Mouse (Mus musculus) kidney, embryonic 15.5 days (tissue): ENCODE results near the gene Gkn1. TPM values are rescaled to one million over a fixed set of nuclear protein-coding genes. Genes with fewer than 3 reads are reported as not detected.
A peak's percentile ranks its signal among the peaks of the same experiment; 100 is the strongest.

Experiments
- ATAC-seq: fragments of 200-750 bp; cut with Nextera tagmentation; replicated peaks from 2 replicates; pipeline ENCODE4 v1.8.0; 2017; ENCODE audit warnings: moderate TSS enrichment; ENCODE audit not compliant: low FRiP score
- H3K27ac ChIP-seq: fragments of 300-500 bp; sonication (generic); 2 replicates; pipeline ENCODE4 v1.5.1; 2015; ENCODE audit warnings: mild to moderate bottlenecking, inconsistent platforms
- H3K27me3 ChIP-seq: fragments of 300-500 bp; sonication (generic); 2 replicates; pipeline ENCODE4 v1.6.1; 2015; ENCODE audit warnings: inconsistent platforms
- H3K36me3 ChIP-seq: fragments of 300-500 bp; sonication (generic); 2 replicates; pipeline ENCODE4 v1.6.1; 2015; ENCODE audit warnings: inconsistent platforms
- H3K4me1 ChIP-seq: fragments of 300-500 bp; sonication (generic); 2 replicates; pipeline ENCODE4 v1.6.1; 2015; ENCODE audit warnings: inconsistent platforms
- H3K4me2 ChIP-seq: fragments of 300-500 bp; sonication (generic); 2 replicates; pipeline ENCODE4 v1.6.1; 2015; ENCODE audit warnings: moderate library complexity, mild to moderate bottlenecking, inconsistent platforms
- H3K4me3 ChIP-seq: fragments of 300-500 bp; sonication (generic); replicated peaks from 2 replicates; pipeline ENCODE4 v1.5.1; 2015; ENCODE audit warnings: mild to moderate bottlenecking, inconsistent platforms
- H3K9ac ChIP-seq: fragments of 300-500 bp; sonication (generic); 2 replicates; pipeline ENCODE4 v1.6.1; 2015; ENCODE audit warnings: mild to moderate bottlenecking, inconsistent platforms
- H3K9me3 ChIP-seq: fragments of 300-500 bp; sonication (generic); replicated peaks from 2 replicates; pipeline ENCODE4 v1.6.1; 2016; ENCODE audit warnings: inconsistent platforms
- WGBS: fragments of 180-500 bp; shearing (Covaris S2); methylation state at CpG from one replicate; pipeline ENCODE4 v1.1.7; 2015; ENCODE audit warnings: mixed read lengths; 5-methylcytosine and 5-hydroxymethylcytosine counted together
- polyA plus RNA-seq: library from polyadenylated mRNA; unstranded; fragments of >200 nt; fragmentation: Nextera tagmentation; extraction: Ambion mirVana; gene quantifications from 2 replicates; pipeline ENCODE4 v1.2.1, GENCODE M21; 2015

Gene Gkn1
- polyA plus RNA-seq = not detected in 2 replicates

DNA sequence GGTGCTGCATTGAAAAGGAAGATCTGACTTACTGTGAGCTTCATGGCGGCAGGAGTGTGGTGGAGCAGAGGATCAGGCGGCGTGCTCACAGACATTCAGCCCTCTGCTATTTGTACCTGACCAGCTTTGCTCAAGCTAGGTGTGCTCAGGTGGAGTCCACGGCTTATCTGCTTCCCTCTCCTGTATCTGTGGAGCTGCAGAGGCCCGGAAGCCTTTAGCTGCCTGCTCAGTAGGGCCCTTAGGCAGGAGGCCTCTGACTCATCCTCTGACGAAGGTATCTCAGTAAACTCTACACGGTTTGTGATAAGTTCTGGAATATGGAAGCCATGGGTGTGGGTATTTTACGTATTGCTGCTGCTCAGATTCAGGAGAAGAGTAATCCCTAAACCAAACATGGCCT is at the start of gene Gkn1:
Gene Gkn1 (minus strand): TSS at position 114 of the 400 bp plus-strand sequence.
- Histone ChIP-seq H3K9me3 (no peaks in the 10 kb centered on the region), H3K4me1 (no peaks in the 10 kb centered on the region), H3K9ac (no peak within 1 kb of the TSS), H3K36me3 (no peaks in the 10 kb centered on the region), H3K27ac (no peak within 1 kb of the TSS), H3K4me2 (no peak within 1 kb of the TSS), H3K4me3 (no peak within 1 kb of the TSS), H3K27me3 (no peaks in the 10 kb centered on the region)
- no peak for ATAC-seq
- 91% methylated on average over 8 of the region's 8 CpGs for WGBS

- H3K9me3 ChIP-seq = no peaks in the 10 kb centered on the region
- H3K36me3 ChIP-seq = no peaks in the 10 kb centered on the region
- no peak overlapping the region for H3K4me3 ChIP-seq
- H3K27me3 ChIP-seq = 0 out of 2 replicates have a peak, but pooled peaks cover 2% of the 10 kb centered on the region
- no peak overlapping the region for H3K27ac ChIP-seq
- 53% methylated on average over 4 of the region's 4 CpGs for WGBS
- H3K9ac ChIP-seq = no peak overlapping the region
- H3K4me2 ChIP-seq = no peak overlapping the region
- ATAC-seq = no peak
- H3K4me1 ChIP-seq = 0 out of 2 replicates have a peak, but pooled peaks cover 6% of the 10 kb centered on the region
Measured at GRCm38 (mm10) chr6:87399886-87400566, 49.3 kb upstream of the Gkn1 start.

- H3K36me3 ChIP-seq = no peaks in the 10 kb centered on the region
- 2% methylated on average over 5 of the region's 5 CpGs for WGBS
- H3K9ac ChIP-seq = no peak overlapping the region
- H3K4me1 ChIP-seq = peaks cover 14% of the 10 kb centered on the region; the same call in 1 of the 2 replicates
- no peak overlapping the region for H3K4me2 ChIP-seq
- 0 out of 2 replicates have a peak, but pooled peaks cover 2% of the 10 kb centered on the region for H3K27me3 ChIP-seq
- H3K27ac ChIP-seq = no peak overlapping the region
- no peaks in the 10 kb centered on the region for H3K9me3 ChIP-seq
- no peak for ATAC-seq
- no peak overlapping the region for H3K4me3 ChIP-seq
Measured at GRCm38 (mm10) chr6:87399137-87399536, 48.4 kb upstream of the Gkn1 start.

- Histone ChIP-seq H3K36me3 (no peaks in the 10 kb centered on the region), H3K4me1 (peaks cover 24% of the 10 kb centered on the region), H3K4me3 (no peak overlapping the region), H3K9ac (no peak overlapping the region), H3K4me2 (no peak overlapping the region), H3K27me3 (peaks cover 2% of the 10 kb centered on the region; the same call in 1 of the 2 replicates), H3K27ac (no peak overlapping the region), H3K9me3 (no peaks in the 10 kb centered on the region)
- 63% methylated on average over 9 of the region's 9 CpGs for WGBS
- ATAC-seq = 0 out of 2 replicates have a peak, but pooled peaks have one; percentile 52
Measured at GRCm38 (mm10) chr6:87394783-87395182, 44.0 kb upstream of the Gkn1 start.

DNA sequence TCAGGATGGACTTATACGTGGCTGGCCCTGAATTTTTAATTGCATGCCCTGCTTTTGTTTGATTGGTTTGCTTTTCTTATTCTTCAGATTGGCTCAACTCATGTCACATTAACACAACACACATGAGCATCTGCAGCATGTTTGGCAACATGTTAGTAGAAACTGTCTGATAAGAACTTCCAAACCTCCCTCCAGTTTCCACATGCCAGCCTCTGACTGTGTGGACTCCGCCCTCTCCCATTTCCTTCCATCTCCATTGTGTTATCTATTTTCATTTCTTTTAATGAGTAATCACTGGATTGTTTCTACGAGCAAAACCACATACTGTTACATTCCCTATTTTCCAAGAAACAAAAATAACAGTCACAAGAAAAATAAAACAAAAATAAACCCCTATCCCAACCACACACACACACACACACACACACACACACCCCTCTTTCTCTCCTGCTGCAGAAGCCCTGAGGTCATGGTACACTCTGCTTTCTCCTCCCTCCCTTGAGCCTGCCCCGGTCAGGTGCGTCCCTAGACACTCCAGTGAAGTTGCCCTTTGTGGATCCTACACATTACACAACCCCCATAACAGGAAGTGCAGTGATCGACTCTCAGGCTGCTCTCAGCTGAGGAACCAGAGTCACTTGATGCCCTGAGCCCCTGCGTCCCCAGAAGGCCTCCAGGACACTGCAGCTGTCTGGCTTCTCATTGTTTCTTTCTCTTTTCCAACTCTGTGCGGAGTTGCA is 42.9 kb upstream of the Gkn1 start:
- H3K27me3 ChIP-seq = peaks cover 2% of the 10 kb centered on the region
- H3K9ac ChIP-seq = no peak overlapping the region
- H3K4me2 ChIP-seq = no peak overlapping the region
- H3K4me3 ChIP-seq = no peak overlapping the region
- H3K4me1 ChIP-seq = peaks cover 29% of the 10 kb centered on the region
- H3K27ac ChIP-seq = no peak overlapping the region
- H3K36me3 ChIP-seq = no peaks in the 10 kb centered on the region
- 60% methylated on average over 8 of the region's 8 CpGs for WGBS
- H3K9me3 ChIP-seq = no peaks in the 10 kb centered on the region
- 0 out of 2 replicates have a peak, but pooled peaks have one; percentile 52 for ATAC-seq

DNA sequence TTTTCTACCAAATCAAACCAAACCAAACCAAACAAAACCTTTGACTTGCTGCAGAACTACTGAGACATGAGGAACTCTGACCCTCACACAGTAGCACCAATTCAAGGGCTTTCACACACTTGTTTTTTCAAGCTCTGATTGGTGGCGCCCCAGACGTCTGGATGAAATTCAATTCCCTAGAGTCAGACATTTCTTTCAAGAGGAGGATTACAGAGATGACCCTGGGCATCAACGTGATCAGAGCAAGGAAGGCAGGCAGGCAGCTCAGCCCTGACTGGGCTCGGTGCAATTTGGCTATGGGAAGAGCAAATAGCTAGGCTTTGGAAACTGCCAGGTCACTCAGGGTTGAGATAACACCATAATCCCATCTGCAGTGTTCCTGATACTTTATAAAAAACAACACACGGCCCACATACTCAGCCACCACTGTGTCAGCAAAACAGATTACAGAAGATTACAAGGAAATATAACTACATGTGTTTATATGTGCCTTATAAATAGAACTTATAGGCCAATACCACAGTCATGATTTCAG is 38.8 kb upstream of the Gkn1 start:
- ATAC-seq = no peak
- 14% methylated on average over 5 of the region's 5 CpGs for WGBS
- Histone ChIP-seq H3K4me2 (no peak overlapping the region), H3K27me3 (peaks cover 27% of the 10 kb centered on the region), H3K36me3 (no peaks in the 10 kb centered on the region), H3K4me1 (peaks cover 23% of the 10 kb centered on the region), H3K9me3 (no peaks in the 10 kb centered on the region), H3K4me3 (no peak overlapping the region), H3K9ac (no peak overlapping the region), H3K27ac (no peak overlapping the region)

- Histone ChIP-seq H3K9me3 (no peaks in the 10 kb centered on the region), H3K27me3 (peaks cover 27% of the 10 kb centered on the region), H3K9ac (no peak within 1 kb of the TSS), H3K4me1 (peaks cover 22% of the 10 kb centered on the region), H3K4me3 (no peak within 1 kb of the TSS), H3K27ac (no peak within 1 kb of the TSS), H3K4me2 (no peak within 1 kb of the TSS), H3K36me3 (no peaks in the 10 kb centered on the region)
- 48% methylated on average over 7 of the region's 7 CpGs for WGBS
- no peak for ATAC-seq
Measured at GRCm38 (mm10) chr6:87388877-87389276, 38.1 kb upstream of the Gkn1 start, which contains the start of gene Gkn3. Gene Gkn3 (minus strand): TSS chr6:87388935.

DNA sequence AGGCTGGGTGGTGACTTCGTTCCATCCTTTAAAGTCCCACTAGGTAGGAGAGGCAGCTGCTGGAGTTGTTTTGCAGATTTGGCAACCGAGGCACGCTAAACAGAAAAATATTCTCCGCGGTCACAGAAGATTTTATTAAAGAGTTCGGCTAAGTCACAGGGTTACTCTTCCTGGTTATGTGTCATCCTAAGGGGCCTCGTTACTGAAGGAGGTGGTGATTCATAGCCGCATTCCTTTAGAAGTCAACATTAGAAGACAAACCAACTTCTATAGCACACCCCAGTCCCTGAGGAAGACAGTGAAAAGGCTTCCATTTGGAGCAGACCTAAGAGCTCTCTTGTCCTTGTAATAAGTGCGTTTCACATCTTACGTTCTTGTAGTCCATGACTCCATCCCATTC is 35.9 kb upstream of the Gkn1 start:
- no peak for ATAC-seq
- peaks cover 41% of the 10 kb centered on the region for H3K27me3 ChIP-seq

DNA sequence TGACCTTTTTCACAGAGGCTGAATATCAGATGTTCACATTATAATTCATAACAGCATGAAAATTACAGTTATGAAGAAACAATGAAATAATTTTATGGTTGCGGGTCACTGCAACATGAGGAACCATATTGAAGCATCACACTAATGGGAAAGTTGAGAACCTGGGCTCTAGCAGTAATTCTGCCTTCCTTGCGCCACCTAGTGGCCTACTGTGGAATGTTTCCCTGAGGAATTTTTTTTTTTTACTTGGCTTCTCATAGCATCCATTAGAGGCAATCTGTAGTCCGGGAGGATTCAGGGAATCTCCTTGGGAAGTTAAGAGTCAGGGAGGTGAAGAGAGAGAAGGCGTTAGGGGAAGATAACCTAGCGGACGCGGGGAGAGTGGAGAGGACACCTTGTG is 35.5 kb upstream of the Gkn1 start:
- no peak overlapping the region for H3K4me2 ChIP-seq
- WGBS = 9% methylated on average over 7 of the region's 7 CpGs
- no peak overlapping the region for H3K4me3 ChIP-seq
- no peak overlapping the region for H3K9ac ChIP-seq
- H3K36me3 ChIP-seq = no peaks in the 10 kb centered on the region
- peaks cover 41% of the 10 kb centered on the region for H3K27me3 ChIP-seq
- no peak for ATAC-seq
- H3K27ac ChIP-seq = no peak overlapping the region
- H3K9me3 ChIP-seq = no peaks in the 10 kb centered on the region
- peaks cover 15% of the 10 kb centered on the region for H3K4me1 ChIP-seq

More for the DNA sequence above, 35.9 kb upstream of the Gkn1 start:
- Histone ChIP-seq H3K4me3 (no peak overlapping the region), H3K27ac (no peak overlapping the region), H3K4me1 (peaks cover 15% of the 10 kb centered on the region), H3K9ac (no peak overlapping the region), H3K4me2 (no peak overlapping the region), H3K9me3 (no peaks in the 10 kb centered on the region), H3K36me3 (no peaks in the 10 kb centered on the region)
- 87% methylated on average over 10 of the region's 10 CpGs for WGBS

GRCm38 (mm10) chr6:87384761-87385160 is 34.0 kb upstream of the Gkn1 start:
- WGBS = 37% methylated on average over 5 of the region's 6 CpGs
- H3K36me3 ChIP-seq = no peaks in the 10 kb centered on the region
- no peak overlapping the region for H3K27ac ChIP-seq
- H3K9me3 ChIP-seq = no peaks in the 10 kb centered on the region
- H3K27me3 ChIP-seq = peaks cover 45% of the 10 kb centered on the region
- no peak for ATAC-seq
- peak overlapping the region; percentile 57 for H3K4me2 ChIP-seq
- peak overlapping the region; percentile 29; the same call in 1 of the 2 replicates for H3K4me3 ChIP-seq
- peaks cover 12% of the 10 kb centered on the region for H3K4me1 ChIP-seq
- no peak overlapping the region for H3K9ac ChIP-seq

DNA sequence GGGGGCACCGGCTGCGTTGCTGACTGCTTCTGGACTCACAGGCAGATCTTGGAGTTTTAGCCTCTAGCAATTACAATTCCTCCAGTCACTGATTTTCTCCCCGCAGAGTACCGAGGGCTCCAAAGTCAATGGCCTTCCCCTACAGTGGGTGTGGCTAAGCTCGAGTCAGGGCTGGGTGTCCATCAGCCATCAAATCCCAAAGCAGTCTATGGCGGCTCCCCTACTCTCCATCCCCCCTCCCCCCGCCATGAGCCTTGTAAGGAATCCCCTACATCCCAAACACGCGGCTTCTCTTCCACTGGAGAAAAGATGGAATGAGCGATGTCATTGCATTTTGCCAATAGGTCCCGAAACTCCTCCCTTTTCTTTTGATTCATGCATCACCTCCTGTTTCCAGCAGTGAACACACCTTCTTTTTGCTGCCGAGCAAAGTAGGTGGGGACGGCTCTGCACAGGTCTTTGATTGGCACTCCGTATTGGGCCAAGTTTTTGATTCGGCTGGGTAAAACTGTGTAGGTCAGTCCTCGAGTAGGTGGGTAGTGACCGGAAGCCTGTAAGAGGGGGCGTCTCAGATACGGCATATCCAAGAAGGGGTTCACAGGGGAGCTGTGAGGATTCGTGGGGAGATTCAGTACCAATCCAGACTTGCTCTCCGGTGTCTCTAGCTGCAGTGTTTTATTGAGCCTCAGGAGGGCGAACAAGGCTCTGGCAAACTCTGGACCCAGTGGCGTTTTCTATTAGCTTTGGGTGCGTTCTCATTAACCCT is 33.4 kb upstream of the Gkn1 start:
- peaks cover 6% of the 10 kb centered on the region; the same call in 1 of the 2 replicates for H3K4me1 ChIP-seq
- H3K9ac ChIP-seq = 0 out of 2 replicates have a peak overlapping the region, but pooled peaks have one; percentile 14
- no peaks in the 10 kb centered on the region for H3K36me3 ChIP-seq
- H3K27me3 ChIP-seq = peaks cover 45% of the 10 kb centered on the region
- ATAC-seq = peak; percentile 56; the same call in 1 of the 2 replicates
- WGBS = 13% methylated on average over 24 of the region's 24 CpGs
- H3K4me2 ChIP-seq = peak overlapping the region; percentile 57
- H3K27ac ChIP-seq = no peak overlapping the region
- peak overlapping the region; percentile 29 for H3K4me3 ChIP-seq
- H3K9me3 ChIP-seq = no peaks in the 10 kb centered on the region
